Mouse (Mus musculus) heart, embryonic 16.5 days (tissue): ENCODE data around the gene Cmip. TPM values are rescaled to one million over a fixed set of nuclear protein-coding genes. Genes with fewer than 3 reads are reported as not detected.

ENCODE experiments used
- ATAC-seq: fragments of 200-750 bp; cut with Nextera tagmentation; replicated peaks from 2 replicates; pipeline ENCODE4 v1.8.0; 2017; ENCODE audit warnings: moderate number of reproducible peaks; ENCODE audit not compliant: insufficient read depth, low FRiP score; ENCODE audit errors: extremely low read depth
- H3K27ac ChIP-seq: fragments of 300-500 bp; sonication (generic); 2 replicates; pipeline ENCODE4 v1.5.1; 2014; ENCODE audit warnings: mild to moderate bottlenecking, low read length, control low read depth, moderate library complexity
- H3K27me3 ChIP-seq: fragments of 300-500 bp; sonication (generic); 2 replicates; pipeline ENCODE4 v1.6.1; 2014; ENCODE audit warnings: low read length, mixed read lengths; ENCODE audit not compliant: control insufficient read depth, insufficient read depth
- H3K36me3 ChIP-seq: fragments of 300-500 bp; sonication (generic); 2 replicates; pipeline ENCODE4 v1.6.1; 2014; ENCODE audit not compliant: control insufficient read depth, insufficient read depth
- H3K4me1 ChIP-seq: fragments of 300-500 bp; sonication (generic); 2 replicates; pipeline ENCODE4 v1.6.1; 2014; ENCODE audit warnings: low read length, mixed read lengths; ENCODE audit not compliant: control insufficient read depth, insufficient read depth
- H3K4me2 ChIP-seq: fragments of 300-500 bp; sonication (generic); 2 replicates; pipeline ENCODE4 v1.6.1; 2014; ENCODE audit warnings: low read depth, mild to moderate bottlenecking, control low read depth, low read length
- H3K4me3 ChIP-seq: fragments of 300-500 bp; sonication (generic); 2 replicates; pipeline ENCODE4 v1.5.1; 2014; ENCODE audit warnings: mild to moderate bottlenecking, control low read depth, low read length
- H3K9ac ChIP-seq: fragments of 300-500 bp; sonication (generic); 2 replicates; pipeline ENCODE4 v1.6.1; 2014; ENCODE audit warnings: low read length, control low read depth
- H3K9me3 ChIP-seq: fragments of 300-500 bp; sonication (generic); replicated peaks from 2 replicates; pipeline ENCODE4 v1.6.1; 2016; ENCODE audit warnings: low read length; ENCODE audit not compliant: control insufficient read depth
- WGBS: fragments of 180-500 bp; shearing (Covaris S2); extraction: QIAGEN DNeasy Blood & Tissue Kit; methylation state at CpG from one replicate; pipeline ENCODE4 v1.1.7; 2014; 5-methylcytosine and 5-hydroxymethylcytosine counted together
- polyA plus RNA-seq: library from polyadenylated mRNA; unstranded; fragments of >200 nt; fragmentation: Nextera tagmentation; extraction: Ambion mirVana; gene quantifications from 2 replicates; pipeline ENCODE4 v1.2.1, GENCODE M21; 2015

Gene Cmip
- polyA plus RNA-seq, 1 experiment from 2014 or later, result 7.0 TPM

DNA sequence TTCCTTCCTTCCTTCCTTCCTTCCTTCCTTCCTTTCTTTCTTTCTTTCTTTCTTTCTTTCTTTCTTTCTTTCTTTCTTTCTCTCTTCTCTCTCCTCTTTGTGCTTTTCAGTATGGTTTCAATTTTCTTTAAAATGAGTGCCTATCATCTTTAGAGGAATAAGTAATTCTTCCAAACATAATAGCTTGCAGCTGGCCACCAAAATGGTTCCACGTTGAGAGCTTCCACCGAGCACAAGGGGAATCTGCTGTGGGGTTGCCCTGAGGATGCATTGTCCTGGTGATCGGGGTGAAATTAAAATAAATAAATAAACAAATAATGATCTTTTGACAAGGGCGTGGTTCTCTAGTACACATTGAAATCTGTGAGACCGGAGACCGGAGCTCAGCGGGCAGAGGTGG lies 152.2 kb downstream of the Cmip start:
- Histone ChIP-seq H3K36me3 (no peaks in the 10 kb centered on the region), H3K27ac (no peak overlapping the region), H3K4me3 (no peak overlapping the region), H3K9ac (no peak overlapping the region), H3K9me3 (no peaks in the 10 kb centered on the region), H3K4me1 (peaks cover 12% of the 10 kb centered on the region), H3K27me3 (no peaks in the 10 kb centered on the region), H3K4me2 (no peak overlapping the region)
- 85% methylated on average over 7 of the region's 7 CpGs for WGBS
- ATAC-seq, result no peak

DNA sequence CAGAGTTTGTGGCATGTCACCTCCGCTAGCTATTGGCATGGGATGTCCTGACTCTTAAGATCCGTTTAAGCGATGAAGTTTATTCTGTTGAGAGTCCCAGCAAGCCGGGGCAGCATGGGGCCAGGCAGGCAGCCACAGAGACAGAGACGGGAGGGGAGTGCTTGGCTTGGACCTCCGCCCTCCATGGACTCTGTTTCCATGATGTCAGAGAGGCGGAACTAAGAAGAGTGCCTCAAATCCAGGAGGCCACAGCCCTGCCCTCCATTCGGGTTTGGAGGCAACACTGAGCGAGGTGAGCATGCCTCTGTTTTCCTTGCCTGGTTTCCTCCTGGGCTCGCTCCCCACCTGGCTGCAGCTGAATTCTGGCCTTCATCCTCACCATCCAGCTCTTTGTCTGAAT lies 153.5 kb downstream of the Cmip start:
- WGBS, result 46% methylated on average over 10 of the region's 10 CpGs
- no peak overlapping the region for H3K9ac ChIP-seq
- no peak overlapping the region for H3K4me2 ChIP-seq
- no peak overlapping the region for H3K27ac ChIP-seq
- no peaks in the 10 kb centered on the region for H3K9me3 ChIP-seq
- no peak overlapping the region for H3K4me3 ChIP-seq
- no peaks in the 10 kb centered on the region for H3K27me3 ChIP-seq
- ATAC-seq, result peak; percentile 72; the same call in 1 of the 2 replicates
- peaks cover 7% of the 10 kb centered on the region for H3K4me1 ChIP-seq
- no peaks in the 10 kb centered on the region for H3K36me3 ChIP-seq

- Histone ChIP-seq H3K36me3 (no peaks in the 10 kb centered on the region), H3K4me1 (peaks cover 7% of the 10 kb centered on the region), H3K4me3 (no peak overlapping the region), H3K4me2 (no peak overlapping the region), H3K27me3 (no peaks in the 10 kb centered on the region), H3K9ac (no peak overlapping the region), H3K27ac (no peak overlapping the region), H3K9me3 (no peaks in the 10 kb centered on the region)
- 52% methylated on average over 10 of the region's 10 CpGs for WGBS
- ATAC-seq, result no peak
Observed at GRCm38 (mm10) chr8:117410901-117411300, 154.0 kb downstream of the Cmip start.

DNA sequence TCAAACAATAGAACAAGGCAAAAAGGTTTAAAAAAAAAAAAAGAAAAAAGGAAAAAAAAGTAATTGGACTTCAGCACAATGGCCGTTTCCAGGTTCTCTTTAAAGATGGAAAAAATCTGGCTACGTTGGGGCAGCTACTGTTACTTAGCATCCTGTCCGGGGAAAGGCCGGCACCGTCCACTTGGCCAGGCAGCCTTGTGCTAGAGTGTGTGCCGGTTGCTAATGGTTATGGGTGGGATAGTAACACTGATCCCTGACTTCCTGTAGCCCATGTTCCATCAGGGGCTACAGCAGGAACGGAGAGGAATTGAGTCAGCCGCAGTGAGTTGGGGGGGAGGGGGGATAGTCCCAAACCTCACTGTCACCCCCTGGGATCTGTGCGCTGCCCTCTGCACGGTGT lies 155.4 kb downstream of the Cmip start:
- H3K27ac ChIP-seq, result no peak overlapping the region; the same call in 1 of the 2 replicates
- 0 out of 2 replicates have a peak, but pooled peaks cover 2% of the 10 kb centered on the region for H3K36me3 ChIP-seq
- H3K4me3 ChIP-seq, result no peak overlapping the region
- WGBS, result 78% methylated on average over 10 of the region's 10 CpGs
- no peak overlapping the region for H3K4me2 ChIP-seq
- peaks cover 7% of the 10 kb centered on the region for H3K4me1 ChIP-seq
- no peaks in the 10 kb centered on the region for H3K27me3 ChIP-seq
- no peak for ATAC-seq
- H3K9ac ChIP-seq, result no peak overlapping the region
- H3K9me3 ChIP-seq, result no peaks in the 10 kb centered on the region

DNA sequence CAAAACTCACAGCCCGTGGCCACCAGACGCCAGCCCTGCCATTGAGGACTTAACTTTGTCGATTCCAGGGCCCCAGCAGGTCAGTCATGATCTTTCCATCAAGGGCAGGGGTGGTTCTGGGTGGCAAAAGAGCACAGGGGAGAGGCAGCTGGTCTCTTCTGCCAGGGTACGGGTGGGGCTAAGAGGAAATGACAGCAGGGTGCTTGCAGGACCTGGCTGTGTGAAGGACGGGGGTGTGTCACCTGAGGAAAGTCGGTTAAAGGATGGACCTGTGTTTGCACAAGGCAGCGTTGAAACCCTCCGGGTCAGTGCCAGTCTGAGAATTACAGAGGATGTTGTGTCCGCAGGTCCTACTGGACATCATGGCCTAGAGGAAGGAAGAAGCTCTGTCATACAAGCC lies 161.0 kb downstream of the Cmip start:
- Histone ChIP-seq H3K9me3 (no peaks in the 10 kb centered on the region), H3K9ac (no peak overlapping the region), H3K4me1 (peaks cover 11% of the 10 kb centered on the region), H3K4me3 (no peak overlapping the region), H3K27ac (no peak overlapping the region), H3K4me2 (no peak overlapping the region), H3K36me3 (0 out of 2 replicates have a peak, but pooled peaks cover 2% of the 10 kb centered on the region), H3K27me3 (no peaks in the 10 kb centered on the region)
- no peak for ATAC-seq
- WGBS, result 85% methylated on average over 9 of the region's 9 CpGs

- no peak overlapping the region for H3K9ac ChIP-seq
- 81% methylated on average over 17 of the region's 17 CpGs for WGBS
Observed at GRCm38 (mm10) chr8:117420841-117421534, 164.1 kb downstream of the Cmip start.

GRCm38 (mm10) chr8:117421838-117422237 lies 165.0 kb downstream of the Cmip start:
- Histone ChIP-seq H3K4me2 (no peak overlapping the region), H3K36me3 (no peaks in the 10 kb centered on the region), H3K4me3 (no peak overlapping the region), H3K27ac (0 out of 2 replicates have a peak overlapping the region, but pooled peaks have one; percentile 9), H3K27me3 (no peaks in the 10 kb centered on the region), H3K9ac (no peak overlapping the region), H3K9me3 (no peaks in the 10 kb centered on the region), H3K4me1 (peaks cover 19% of the 10 kb centered on the region)
- 32% methylated on average over 5 of the region's 5 CpGs for WGBS
- ATAC-seq, result no peak

More at GRCm38 (mm10) chr8:117420841-117421534, 164.1 kb downstream of the Cmip start:
- no peak for ATAC-seq
- H3K4me2 ChIP-seq, result no peak overlapping the region
- H3K36me3 ChIP-seq, result 0 out of 2 replicates have a peak, but pooled peaks cover 2% of the 10 kb centered on the region
- H3K9me3 ChIP-seq, result no peaks in the 10 kb centered on the region
- H3K4me3 ChIP-seq, result no peak overlapping the region
- H3K4me1 ChIP-seq, result peaks cover 19% of the 10 kb centered on the region
- no peak overlapping the region for H3K27ac ChIP-seq
- H3K27me3 ChIP-seq, result no peaks in the 10 kb centered on the region

DNA sequence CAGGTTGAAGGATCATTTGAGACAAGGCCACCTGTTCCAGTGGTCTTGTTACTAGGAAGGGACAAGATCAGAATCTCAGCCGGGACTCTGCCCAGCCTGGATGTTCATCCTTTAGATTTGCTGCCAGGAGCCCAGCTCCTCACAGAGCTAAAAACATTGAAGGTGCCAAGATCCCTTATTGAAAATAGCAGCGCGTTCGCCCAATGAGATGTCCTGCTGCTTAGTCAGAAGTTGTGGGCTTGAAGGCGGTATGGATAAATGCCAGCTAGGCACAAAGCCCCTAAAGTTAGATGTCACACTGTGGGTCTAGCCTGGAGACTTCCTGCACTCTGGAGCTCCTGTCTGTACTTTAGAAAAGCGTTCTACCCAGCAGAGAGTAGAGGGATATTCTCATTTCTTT lies 165.5 kb downstream of the Cmip start:
- no peaks in the 10 kb centered on the region for H3K27me3 ChIP-seq
- peaks cover 19% of the 10 kb centered on the region for H3K4me1 ChIP-seq
- peak overlapping the region; percentile 59; the same call in 1 of the 2 replicates for H3K4me2 ChIP-seq
- no peak overlapping the region for H3K4me3 ChIP-seq
- H3K9me3 ChIP-seq, result no peaks in the 10 kb centered on the region
- ATAC-seq, result no peak
- 63% methylated on average over 6 of the region's 6 CpGs for WGBS
- no peak overlapping the region for H3K9ac ChIP-seq
- H3K27ac ChIP-seq, result peak overlapping the region; percentile 84
- 0 out of 2 replicates have a peak, but pooled peaks cover 2% of the 10 kb centered on the region for H3K36me3 ChIP-seq

DNA sequence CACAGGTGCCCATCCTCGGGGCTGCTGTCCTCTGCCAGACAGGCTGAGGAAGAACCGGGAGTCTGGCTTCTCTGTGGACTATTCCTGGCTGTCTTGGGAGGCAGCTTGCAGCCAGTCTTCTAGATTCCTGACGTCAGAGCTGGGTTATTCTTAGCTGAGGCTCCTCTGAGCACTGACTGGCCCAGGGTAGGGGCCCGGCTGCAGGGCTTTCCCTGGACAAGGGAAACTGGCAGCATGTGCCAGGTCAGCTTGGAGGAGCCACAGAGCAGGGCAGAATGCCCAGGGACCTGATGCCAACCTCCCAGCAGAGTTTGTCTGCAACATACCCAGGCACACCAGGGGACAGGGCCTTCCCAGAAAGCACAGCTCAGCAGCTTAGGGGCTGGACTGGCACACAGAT lies 166.2 kb downstream of the Cmip start:
- Histone ChIP-seq H3K4me2 (peak overlapping the region; percentile 59), H3K27ac (peak overlapping the region; percentile 84), H3K9me3 (no peaks in the 10 kb centered on the region), H3K9ac (peak overlapping the region; percentile 37; the same call in 1 of the 2 replicates), H3K27me3 (no peaks in the 10 kb centered on the region), H3K4me3 (peak overlapping the region; percentile 20; the same call in 1 of the 2 replicates), H3K36me3 (0 out of 2 replicates have a peak, but pooled peaks cover 2% of the 10 kb centered on the region), H3K4me1 (peaks cover 19% of the 10 kb centered on the region)
- peak; percentile 90 for ATAC-seq
- 23% methylated on average over 4 of the region's 4 CpGs for WGBS
